Mouse (Mus musculus): ENCODE results near the gene Lrrc25. TPM values are rescaled to one million over a fixed set of nuclear protein-coding genes. Genes with fewer than 3 reads are reported as not detected.

The Lrrc25 gene
- polyA plus RNA-seq, 1 experiment from 2014 or later = 1.1 TPM

DNA sequence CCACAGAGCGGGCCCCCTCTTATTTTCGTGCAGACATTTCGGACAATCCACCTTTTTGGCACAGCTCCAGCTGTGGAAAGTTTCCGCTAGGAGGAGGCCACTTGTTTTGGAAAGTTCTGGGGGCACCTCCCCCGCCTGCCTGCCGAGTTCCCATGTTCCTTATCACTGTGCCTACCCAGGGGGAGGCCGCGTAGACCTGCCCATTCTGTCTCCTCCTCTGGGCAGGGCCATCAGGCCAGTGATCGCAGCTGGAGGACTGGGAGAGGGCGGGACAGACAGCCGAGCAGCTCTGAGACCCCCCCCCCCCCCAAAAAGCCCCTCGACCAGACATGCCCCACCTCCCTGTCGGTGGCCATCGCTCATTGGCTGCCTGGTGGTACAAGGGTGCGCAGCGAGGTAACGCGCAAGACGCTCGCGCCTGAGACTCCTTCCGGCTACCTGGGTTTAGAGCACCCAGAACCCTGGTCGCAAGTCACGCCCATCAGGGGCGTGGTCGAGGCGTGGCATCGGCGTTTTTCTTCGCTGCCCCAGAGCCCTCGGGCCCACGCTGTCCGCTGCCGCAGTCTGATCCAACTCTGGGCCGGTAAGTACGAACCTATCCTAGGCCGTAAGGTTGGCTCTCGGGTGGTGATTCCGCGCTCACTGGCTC, 21.9 kb upstream of the Lrrc25 start, which contains the start of gene Isyna1:
Gene Isyna1, plus strand, starts transcription at position 413 of the 649 bp plus-strand sequence.
- H3K9ac ChIP-seq (replicated peaks) = peak within 1 kb of the TSS; percentile 78
- H3K4me1 ChIP-seq (replicated peaks) = peaks cover 57% of the 10 kb centered on the region

DNA sequence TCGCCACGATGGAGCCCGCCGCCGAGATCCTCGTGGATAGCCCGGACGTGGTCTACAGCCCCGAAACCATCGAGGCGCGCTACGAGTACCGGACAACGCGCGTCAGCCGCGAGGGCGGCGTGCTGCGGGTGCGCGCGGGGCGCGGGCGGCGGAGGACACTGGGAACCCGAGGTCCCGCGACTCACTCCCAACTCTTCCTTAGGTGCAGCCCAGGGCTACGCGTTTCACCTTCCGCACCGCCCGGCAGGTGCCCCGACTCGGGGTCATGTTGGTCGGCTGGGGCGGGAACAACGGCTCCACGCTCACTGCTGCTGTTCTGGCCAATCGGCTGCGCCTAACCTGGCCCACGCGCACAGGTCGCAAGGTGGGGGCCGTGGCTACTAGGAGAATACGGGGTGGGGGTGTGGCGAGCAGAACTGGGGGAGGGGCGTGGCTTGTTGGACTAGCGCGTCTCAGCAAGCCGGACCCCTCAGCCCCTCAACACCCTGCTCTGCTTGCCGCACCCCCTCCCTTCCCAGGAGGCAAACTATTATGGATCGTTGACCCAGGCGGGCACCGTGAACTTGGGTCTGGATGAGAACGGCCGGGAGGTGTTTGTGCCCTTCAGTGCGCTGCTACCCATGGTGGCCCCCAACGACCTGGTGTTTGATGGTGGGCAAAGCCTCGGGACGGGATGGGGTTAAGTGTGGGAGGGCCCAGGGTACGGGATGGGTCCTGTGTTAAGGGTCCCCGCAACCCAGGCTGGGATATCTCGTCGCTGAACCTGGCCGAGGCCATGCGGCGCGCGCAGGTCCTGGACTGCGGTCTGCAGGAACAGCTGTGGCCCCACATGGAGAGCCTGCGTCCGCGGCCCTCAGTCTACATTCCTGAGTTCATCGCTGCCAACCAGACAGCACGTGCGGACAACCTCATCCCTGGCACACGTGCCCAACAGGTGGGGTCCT, 21.1 kb upstream of the Lrrc25 start:
- Histone ChIP-seq H3K36me3 (peaks cover 40% of the 10 kb centered on the region), H3K4me2 (replicated peaks) (peak overlapping the region; percentile 97), H3K9ac (replicated peaks) (peak overlapping the region; percentile 78), H3K27ac (peak overlapping the region; percentile 69), H3K9me3 (no peaks in the 10 kb centered on the region), H3K4me1 (replicated peaks) (peaks cover 65% of the 10 kb centered on the region), H3K27me3 (peaks cover 26% of the 10 kb centered on the region), H3K4me3 (replicated peaks) (peak overlapping the region; percentile 59)
- peak; percentile 17 for ATAC-seq
- WGBS = 10% methylated on average over 82 of the region's 82 CpGs

More for the DNA sequence above, 21.9 kb upstream of the Lrrc25 start, which contains the start of gene Isyna1:
- H3K4me3 ChIP-seq (replicated peaks) = peak within 1 kb of the TSS; percentile 59
- WGBS = under 1% methylated on average over 40 of the region's 40 CpGs
- no peaks in the 10 kb centered on the region for H3K9me3 ChIP-seq
- H3K27me3 ChIP-seq = peaks cover 23% of the 10 kb centered on the region
- peak within 1 kb of the TSS; percentile 97 for H3K4me2 ChIP-seq (replicated peaks)
- peaks cover 49% of the 10 kb centered on the region for H3K36me3 ChIP-seq
- H3K27ac ChIP-seq = peak within 1 kb of the TSS; percentile 69
- peak; percentile 72 for ATAC-seq

DNA sequence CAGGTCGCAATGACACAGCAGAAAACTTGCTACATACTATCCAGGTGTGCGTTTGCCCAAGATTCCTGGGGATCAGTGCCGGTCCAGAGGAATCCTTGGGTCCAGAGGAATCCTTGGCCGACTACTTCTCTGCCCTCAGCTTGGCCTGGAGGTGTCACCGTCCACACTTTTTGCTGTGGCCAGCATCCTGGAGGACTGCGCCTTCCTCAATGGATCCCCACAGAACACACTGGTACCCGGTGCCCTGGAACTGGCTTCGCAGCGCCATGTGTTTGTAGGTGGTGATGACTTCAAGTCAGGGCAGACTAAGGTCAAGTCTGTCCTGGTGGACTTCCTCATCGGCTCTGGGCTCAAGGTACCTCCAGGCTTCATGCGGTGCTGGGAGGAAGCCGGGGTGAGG, 20.1 kb upstream of the Lrrc25 start:
- H3K36me3 ChIP-seq = peaks cover 31% of the 10 kb centered on the region
- WGBS = 95% methylated on average over 12 of the region's 12 CpGs
- no peak overlapping the region for H3K4me3 ChIP-seq (replicated peaks)
- H3K9ac ChIP-seq (replicated peaks) = no peak overlapping the region
- H3K4me1 ChIP-seq (replicated peaks) = peaks cover 75% of the 10 kb centered on the region
- peaks cover 26% of the 10 kb centered on the region for H3K27me3 ChIP-seq
- peak overlapping the region; percentile 97 for H3K4me2 ChIP-seq (replicated peaks)
- ATAC-seq = no peak
- H3K27ac ChIP-seq = no peak overlapping the region
- H3K9me3 ChIP-seq = no peaks in the 10 kb centered on the region

DNA sequence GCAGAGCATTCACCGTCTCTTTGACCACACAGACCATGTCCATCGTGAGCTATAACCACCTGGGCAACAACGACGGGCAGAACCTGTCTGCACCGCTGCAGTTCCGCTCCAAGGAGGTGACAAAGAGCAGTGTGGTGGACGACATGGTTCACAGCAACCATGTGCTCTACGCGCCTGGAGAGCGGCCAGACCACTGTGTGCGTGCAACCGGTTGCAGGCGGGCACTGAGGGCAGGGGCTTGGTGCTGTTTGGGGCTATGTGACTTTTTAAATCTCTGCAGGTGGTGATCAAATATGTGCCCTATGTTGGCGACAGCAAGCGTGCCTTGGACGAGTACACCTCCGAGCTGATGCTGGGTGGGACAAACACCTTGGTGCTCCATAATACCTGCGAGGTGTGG, 19.7 kb upstream of the Lrrc25 start:
- no peak overlapping the region for H3K27ac ChIP-seq
- no peak overlapping the region for H3K9ac ChIP-seq (replicated peaks)
- H3K36me3 ChIP-seq = peaks cover 29% of the 10 kb centered on the region
- H3K4me2 ChIP-seq (replicated peaks) = no peak overlapping the region
- no peaks in the 10 kb centered on the region for H3K9me3 ChIP-seq
- H3K4me1 ChIP-seq (replicated peaks) = peaks cover 79% of the 10 kb centered on the region
- 95% methylated on average over 18 of the region's 18 CpGs for WGBS
- H3K4me3 ChIP-seq (replicated peaks) = no peak overlapping the region
- H3K27me3 ChIP-seq = peaks cover 26% of the 10 kb centered on the region
- ATAC-seq = no peak

DNA sequence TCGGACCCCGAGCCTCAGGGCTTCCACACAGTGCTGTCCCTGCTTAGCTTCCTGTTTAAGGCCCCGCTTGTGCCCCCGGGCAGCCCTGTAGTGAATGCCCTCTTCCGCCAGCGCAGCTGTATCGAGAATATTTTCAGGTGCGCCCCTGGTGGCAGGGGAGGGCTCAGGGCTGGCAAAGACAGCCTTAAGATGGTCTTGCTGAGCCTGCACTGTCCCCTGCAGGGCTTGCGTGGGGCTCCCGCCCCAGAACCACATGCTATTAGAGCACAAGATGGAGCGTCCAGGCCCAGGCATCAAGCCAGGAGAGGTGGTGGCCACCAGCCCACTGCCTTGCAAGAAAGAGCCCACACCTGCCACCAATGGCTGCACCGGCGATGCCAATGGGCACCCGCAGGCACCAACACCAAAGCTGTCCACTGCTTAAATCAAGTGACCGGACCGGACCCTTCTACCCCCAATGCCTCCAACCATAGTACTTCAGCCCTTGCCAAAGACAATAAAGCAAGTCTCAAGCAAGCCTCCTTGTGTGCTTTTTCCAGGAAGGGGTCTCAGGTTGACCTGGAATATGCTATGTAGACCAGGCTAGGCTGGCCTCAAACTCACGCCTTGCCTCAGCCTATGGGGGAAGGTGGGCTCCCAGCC, 19.1 kb upstream of the Lrrc25 start:
- H3K4me1 ChIP-seq (replicated peaks) = peaks cover 85% of the 10 kb centered on the region
- H3K36me3 ChIP-seq = peaks cover 25% of the 10 kb centered on the region

DNA sequence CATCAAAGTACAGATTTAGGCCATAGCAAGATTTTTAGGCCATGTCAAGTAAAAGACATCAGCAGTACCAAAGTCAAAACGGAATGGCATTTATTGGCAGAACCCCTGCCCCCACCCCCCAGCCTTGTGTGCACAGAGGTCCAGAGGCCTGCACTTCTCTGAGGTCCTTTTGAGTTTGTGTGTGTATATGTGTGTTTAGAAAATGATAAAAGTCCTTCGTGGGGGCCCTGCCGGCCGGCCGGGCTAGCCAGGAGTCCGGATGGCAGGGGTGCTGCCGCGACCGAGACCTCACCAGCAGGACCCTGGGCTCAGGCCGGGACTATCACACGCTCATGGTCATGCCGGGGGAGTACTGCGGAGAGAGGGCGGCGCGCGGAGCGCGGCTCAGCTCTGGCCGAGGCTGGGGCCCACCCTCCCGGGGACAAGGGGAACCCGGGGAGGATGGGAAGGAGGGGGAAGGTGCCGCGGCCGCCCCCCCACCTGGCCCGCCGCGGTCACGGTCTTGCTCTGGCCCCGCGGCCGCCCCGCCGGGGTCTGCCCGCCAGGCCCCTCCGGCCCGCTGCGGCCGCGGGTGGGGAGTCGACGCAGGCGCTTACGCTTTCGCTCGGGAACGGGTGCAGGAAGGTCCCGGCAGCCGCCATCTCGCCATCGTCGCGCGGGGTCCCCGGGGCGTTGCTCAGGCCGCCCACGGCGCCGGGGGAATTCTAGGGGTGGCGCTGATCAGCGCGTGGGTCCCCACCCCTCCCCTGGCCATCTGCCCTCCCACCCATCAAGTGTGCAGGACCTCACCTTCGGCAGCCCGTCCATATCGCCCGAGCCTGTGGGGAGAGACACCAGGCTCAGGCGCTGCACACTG, 18.3 kb upstream of the Lrrc25 start:
- Histone ChIP-seq H3K4me2 (replicated peaks) (peak overlapping the region; percentile 76), H3K36me3 (peaks cover 24% of the 10 kb centered on the region), H3K9me3 (no peaks in the 10 kb centered on the region), H3K4me3 (replicated peaks) (peak overlapping the region; percentile 43), H3K4me1 (replicated peaks) (peaks cover 93% of the 10 kb centered on the region), H3K27ac (peak overlapping the region; percentile 48), H3K27me3 (peaks cover 26% of the 10 kb centered on the region), H3K9ac (replicated peaks) (peak overlapping the region; percentile 77)
- WGBS = 8% methylated on average over 66 of the region's 68 CpGs
- peak; percentile 3 for ATAC-seq

More for the DNA sequence above, 19.1 kb upstream of the Lrrc25 start:
- no peaks in the 10 kb centered on the region for H3K9me3 ChIP-seq
- peak overlapping the region; percentile 77 for H3K9ac ChIP-seq (replicated peaks)
- ATAC-seq = no peak
- H3K4me2 ChIP-seq (replicated peaks) = peak overlapping the region; percentile 76
- H3K27me3 ChIP-seq = peaks cover 26% of the 10 kb centered on the region
- peak overlapping the region; percentile 43; the same call in 1 of the 2 replicates for H3K4me3 ChIP-seq (replicated peaks)
- 83% methylated on average over 17 of the region's 17 CpGs for WGBS
- H3K27ac ChIP-seq = no peak overlapping the region

DNA sequence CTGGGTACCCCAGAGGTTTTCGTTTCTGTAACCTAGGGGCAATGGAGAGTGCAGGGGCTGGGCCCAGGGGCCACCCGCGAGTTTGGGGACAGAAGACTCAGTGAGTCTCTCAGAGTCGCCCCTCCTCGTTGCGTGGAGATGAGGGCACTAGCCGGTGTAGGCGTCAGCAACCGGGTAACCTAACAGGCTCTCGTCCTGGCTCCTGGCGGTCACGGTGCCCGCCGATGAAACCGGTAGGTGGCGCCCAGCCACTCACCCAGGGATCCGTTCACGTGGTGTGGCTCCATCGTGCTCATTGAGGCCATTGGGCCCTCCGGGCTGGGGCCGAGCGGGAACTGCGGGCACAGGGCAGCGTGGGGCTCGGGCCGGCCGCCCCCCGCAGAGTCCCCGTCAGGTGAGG, 17.7 kb upstream of the Lrrc25 start:
- ATAC-seq = peak; percentile 18
- peaks cover 91% of the 10 kb centered on the region for H3K4me1 ChIP-seq (replicated peaks)
- H3K4me2 ChIP-seq (replicated peaks) = peak overlapping the region; percentile 76
- WGBS = under 1% methylated on average over 29 of the region's 29 CpGs
- H3K9me3 ChIP-seq = no peaks in the 10 kb centered on the region
- H3K9ac ChIP-seq (replicated peaks) = peak overlapping the region; percentile 77
- H3K27me3 ChIP-seq = peaks cover 26% of the 10 kb centered on the region
- H3K27ac ChIP-seq = peak overlapping the region; percentile 48
- H3K36me3 ChIP-seq = peaks cover 28% of the 10 kb centered on the region
- H3K4me3 ChIP-seq (replicated peaks) = peak overlapping the region; percentile 43

DNA sequence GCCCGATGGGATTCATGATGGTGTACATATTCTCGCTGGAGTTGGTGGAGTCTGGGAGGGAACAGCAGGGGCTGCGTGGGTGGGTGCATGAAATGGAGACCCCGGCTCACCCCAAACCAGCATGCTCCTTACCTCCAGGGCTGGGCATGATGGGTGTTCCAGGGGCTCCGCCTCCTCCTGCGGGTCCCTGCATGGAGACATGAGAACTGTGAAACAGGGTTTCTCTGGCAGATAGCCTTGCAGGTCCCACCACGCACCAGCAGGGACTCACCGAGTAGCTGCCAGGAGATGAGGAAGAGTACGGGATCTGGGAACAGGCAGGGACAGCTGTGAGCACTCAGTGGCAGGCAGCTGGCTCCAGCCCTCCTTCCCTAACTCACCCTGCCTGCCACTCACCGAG, 17.2 kb upstream of the Lrrc25 start:
- 14% methylated on average over 10 of the region's 10 CpGs for WGBS

DNA sequence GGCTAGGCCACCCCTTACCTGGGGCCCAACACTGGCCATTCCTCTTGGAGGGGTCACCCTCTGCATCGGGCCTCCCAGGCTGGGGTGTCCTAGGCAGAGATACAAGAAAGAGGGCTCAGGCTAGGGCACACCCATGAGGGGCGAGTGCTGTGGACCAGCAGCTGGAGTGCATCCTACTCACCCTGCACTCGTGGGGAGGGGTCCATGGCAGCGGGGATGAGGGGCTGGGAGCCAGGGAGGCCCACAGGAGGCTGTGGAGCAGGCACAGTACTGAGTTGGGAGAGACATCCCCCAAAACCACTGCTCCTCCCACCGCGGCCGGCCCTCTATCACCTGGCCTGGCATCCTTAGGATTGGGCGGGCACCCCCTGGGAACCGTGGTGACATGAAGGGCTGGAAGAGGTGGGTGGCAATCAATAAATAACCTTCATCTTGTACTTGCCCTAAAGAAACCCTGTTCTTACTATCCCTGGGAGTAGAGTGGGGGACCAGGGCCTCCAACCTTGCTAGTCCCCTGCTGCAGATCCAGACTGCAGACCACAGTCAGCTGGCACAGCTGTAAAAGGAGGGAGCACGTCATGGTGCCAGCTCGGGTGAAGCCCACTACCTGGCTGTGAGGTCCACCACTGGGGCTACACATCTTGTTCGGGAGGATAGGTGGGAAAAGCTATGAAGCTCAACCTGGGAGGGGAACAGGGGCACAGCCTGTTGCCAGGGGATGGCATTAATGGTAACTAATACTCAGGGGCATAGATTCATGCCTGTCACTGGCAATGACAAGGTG, 16.3 kb upstream of the Lrrc25 start:
- H3K4me2 ChIP-seq (replicated peaks) = no peak overlapping the region
- H3K4me1 ChIP-seq (replicated peaks) = peaks cover 87% of the 10 kb centered on the region
- H3K4me3 ChIP-seq (replicated peaks) = no peak overlapping the region
- H3K9ac ChIP-seq (replicated peaks) = peak overlapping the region; percentile 46
- WGBS = 86% methylated on average over 12 of the region's 12 CpGs
- peaks cover 26% of the 10 kb centered on the region for H3K27me3 ChIP-seq
- ATAC-seq = no peak
- H3K36me3 ChIP-seq = peaks cover 31% of the 10 kb centered on the region
- peak overlapping the region; percentile 96 for H3K27ac ChIP-seq
- no peaks in the 10 kb centered on the region for H3K9me3 ChIP-seq

More for the DNA sequence above, 17.2 kb upstream of the Lrrc25 start:
- 0 out of 2 replicates have a peak, but pooled peaks have one; percentile 0 for ATAC-seq
- H3K27me3 ChIP-seq = peaks cover 26% of the 10 kb centered on the region
- H3K9me3 ChIP-seq = no peaks in the 10 kb centered on the region
- H3K4me3 ChIP-seq (replicated peaks) = peak overlapping the region; percentile 43
- H3K4me2 ChIP-seq (replicated peaks) = peak overlapping the region; percentile 76
- peak overlapping the region; percentile 48 for H3K27ac ChIP-seq
- peaks cover 87% of the 10 kb centered on the region for H3K4me1 ChIP-seq (replicated peaks)
- H3K9ac ChIP-seq (replicated peaks) = peak overlapping the region; percentile 77
- H3K36me3 ChIP-seq = peaks cover 28% of the 10 kb centered on the region

DNA sequence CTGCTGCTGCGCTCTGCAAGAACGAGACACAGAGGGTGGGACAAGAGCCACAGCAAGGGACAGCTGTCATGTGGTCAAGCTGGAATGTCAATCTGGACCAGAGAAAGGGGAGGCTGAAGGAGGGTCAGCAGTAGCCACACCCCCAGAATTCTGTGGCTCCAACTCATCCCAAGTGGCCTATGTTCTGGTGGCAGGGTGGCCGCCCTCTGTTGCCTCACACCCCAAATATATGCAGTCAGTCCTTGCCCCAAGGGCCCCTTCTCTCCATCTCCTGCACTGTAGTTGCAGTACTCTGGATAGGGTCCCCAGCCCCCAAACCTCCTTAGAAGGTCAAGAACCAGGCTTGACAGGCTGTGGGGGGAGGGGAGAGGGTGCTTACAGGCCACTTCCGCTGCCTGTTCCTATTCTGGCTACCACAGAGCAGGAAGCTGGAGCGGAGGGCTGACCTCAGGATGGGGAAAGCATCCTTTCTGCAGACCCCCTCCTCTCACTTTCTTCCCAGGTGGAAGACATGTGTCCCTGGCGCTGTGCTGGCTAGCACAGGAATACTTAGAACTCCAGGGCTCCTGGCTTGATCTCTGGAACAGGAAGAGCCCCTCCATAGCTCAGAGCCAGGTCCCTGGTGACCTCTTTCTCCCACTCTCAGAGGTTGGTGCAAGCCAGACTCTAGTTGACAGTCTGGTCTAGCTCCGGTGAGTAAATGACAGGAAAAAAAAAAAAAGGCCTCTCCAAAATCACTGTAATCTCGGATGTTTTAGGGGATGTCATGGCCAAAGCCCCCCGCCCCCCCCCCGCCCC, 15.3 kb upstream of the Lrrc25 start:
- Histone ChIP-seq H3K9me3 (no peaks in the 10 kb centered on the region), H3K4me3 (replicated peaks) (peak overlapping the region; percentile 22), H3K9ac (replicated peaks) (peak overlapping the region; percentile 57), H3K4me1 (replicated peaks) (peaks cover 85% of the 10 kb centered on the region), H3K27ac (peak overlapping the region; percentile 96), H3K4me2 (replicated peaks) (peak overlapping the region; percentile 51), H3K36me3 (peaks cover 34% of the 10 kb centered on the region), H3K27me3 (peaks cover 20% of the 10 kb centered on the region)
- ATAC-seq = peak; percentile 28
- WGBS = 9% methylated on average over 10 of the region's 10 CpGs

All from midbrain, embryonic 13.5 days (tissue).